Mouse (Mus musculus) stomach, embryonic 16.5 days (tissue): ENCODE data around the gene Ltc4s. TPM values are rescaled to one million over a fixed set of nuclear protein-coding genes. Genes with fewer than 3 reads are reported as not detected.

Experiments used
- ATAC-seq: fragments of 200-750 bp; cut with Nextera tagmentation; 2 replicates; pipeline ENCODE4 v1.8.0; 2017; ENCODE audit warnings: moderate number of reproducible peaks, moderate TSS enrichment; ENCODE audit not compliant: insufficient read depth, low FRiP score
- H3K27ac ChIP-seq: fragments of 300-500 bp; sonication (generic); 2 replicates; pipeline ENCODE4 v1.5.1; 2014; ENCODE audit warnings: low read length
- H3K27me3 ChIP-seq: fragments of 300-500 bp; sonication (generic); 2 replicates; pipeline ENCODE4 v1.6.1; 2014; ENCODE audit warnings: low read length, control low read depth, mixed read lengths; ENCODE audit not compliant: control insufficient read depth, insufficient read depth
- H3K36me3 ChIP-seq: fragments of 300-500 bp; sonication (generic); 2 replicates; pipeline ENCODE4 v1.6.1; 2014; ENCODE audit warnings: low read length; ENCODE audit not compliant: control insufficient read depth, insufficient read depth
- H3K4me1 ChIP-seq: fragments of 300-500 bp; sonication (generic); 2 replicates; pipeline ENCODE4 v1.6.1; 2014; ENCODE audit warnings: low read length, control low read depth, mixed read lengths; ENCODE audit not compliant: control insufficient read depth, insufficient read depth
- H3K4me2 ChIP-seq: fragments of 300-500 bp; sonication (generic); 2 replicates; pipeline ENCODE4 v1.6.1; 2014; ENCODE audit warnings: low read depth, low read length, mixed read lengths
- H3K4me3 ChIP-seq: fragments of 300-500 bp; sonication (generic); replicated peaks from 2 replicates; pipeline ENCODE4 v1.5.1; 2014; ENCODE audit warnings: mild to moderate bottlenecking, low read length
- H3K9ac ChIP-seq: fragments of 300-500 bp; sonication (generic); 2 replicates; pipeline ENCODE4 v1.6.1; 2014; ENCODE audit warnings: low read length
- H3K9me3 ChIP-seq: fragments of 300-500 bp; sonication (generic); replicated peaks from 2 replicates; pipeline ENCODE4 v1.6.1; 2016; ENCODE audit warnings: low read length, control low read depth; ENCODE audit not compliant: control insufficient read depth
- WGBS: fragments of 180-500 bp; shearing (Covaris S2); extraction: QIAGEN DNeasy Blood & Tissue Kit; methylation state at CpG from one replicate; pipeline ENCODE4 v1.1.7; 2014; 5-methylcytosine and 5-hydroxymethylcytosine counted together
- polyA plus RNA-seq: library from polyadenylated mRNA; unstranded; fragments of >200 nt; fragmentation: Nextera tagmentation; extraction: Ambion mirVana; gene quantifications from 2 replicates; pipeline ENCODE4 v1.2.1, GENCODE M21; 2015

Gene Ltc4s
- polyA plus RNA-seq, 1 experiment from 2014 or later: 3.5 TPM

DNA sequence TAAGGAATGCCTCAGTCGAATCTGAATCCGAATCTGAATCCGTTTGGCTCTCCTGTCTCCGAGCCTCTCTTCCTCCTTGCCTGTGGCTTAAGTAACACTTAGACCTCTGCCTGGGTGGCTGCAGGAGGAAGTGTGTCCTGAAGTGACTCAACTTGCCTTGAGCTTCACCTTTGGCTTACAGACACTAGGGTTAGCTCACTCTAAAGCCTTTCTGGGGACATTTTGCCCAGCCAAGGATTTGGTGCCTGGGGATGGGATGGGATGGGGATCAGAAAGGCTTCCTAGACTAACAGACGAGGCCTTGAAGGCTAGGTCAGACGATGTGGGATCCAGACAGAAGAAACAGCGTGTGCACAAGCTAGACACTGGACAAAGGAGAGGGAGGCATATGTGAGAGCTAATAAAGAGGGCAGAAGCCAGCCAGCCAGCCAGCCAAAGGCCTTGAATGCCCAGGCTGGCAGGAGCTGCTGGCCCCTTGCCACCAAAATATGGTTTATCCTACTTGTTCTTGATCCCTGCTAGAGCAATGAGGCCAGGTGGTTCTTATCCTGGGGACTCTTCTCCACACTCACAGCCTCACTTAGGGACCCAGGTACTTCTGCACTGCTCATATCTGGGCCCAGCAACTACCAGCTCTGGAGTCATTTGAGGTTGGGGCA, 9.0 kb downstream of the Ltc4s start:
- H3K27ac ChIP-seq: no peak overlapping the region
- peaks cover 13% of the 10 kb centered on the region; the same call in 1 of the 2 replicates for H3K36me3 ChIP-seq
- H3K9me3 ChIP-seq: no peaks in the 10 kb centered on the region
- WGBS: 59% methylated on average over 7 of the region's 7 CpGs
- no peak for ATAC-seq
- H3K9ac ChIP-seq: no peak overlapping the region
- no peaks in the 10 kb centered on the region for H3K27me3 ChIP-seq
- no peak overlapping the region for H3K4me2 ChIP-seq
- H3K4me3 ChIP-seq: no peak overlapping the region
- peaks cover 41% of the 10 kb centered on the region for H3K4me1 ChIP-seq

DNA sequence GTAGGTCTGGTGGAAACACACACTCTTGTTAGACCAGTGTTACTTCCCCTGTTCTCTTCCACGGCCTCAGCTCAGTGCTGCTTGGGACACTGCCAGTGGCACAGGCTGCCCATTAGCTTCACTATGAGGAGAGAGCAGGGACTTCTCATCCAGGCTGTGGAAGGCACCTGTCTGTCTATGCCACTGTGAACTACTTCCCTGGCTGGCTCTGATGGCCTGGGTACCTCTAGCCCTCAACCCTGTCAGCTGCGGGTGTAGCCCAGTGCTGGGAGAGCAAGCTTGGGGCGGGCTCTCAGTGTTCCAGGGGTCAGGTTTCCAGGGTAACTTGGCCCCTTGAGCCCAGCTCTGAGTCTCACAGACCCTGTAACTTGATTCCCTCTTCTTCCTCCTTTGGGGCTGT, 9.6 kb downstream of the Ltc4s start:
- Histone ChIP-seq H3K4me1 (peaks cover 46% of the 10 kb centered on the region), H3K9ac (peak overlapping the region; percentile 46; the same call in 1 of the 2 replicates), H3K27me3 (no peaks in the 10 kb centered on the region), H3K36me3 (peaks cover 11% of the 10 kb centered on the region; the same call in 1 of the 2 replicates), H3K27ac (no peak overlapping the region), H3K9me3 (no peaks in the 10 kb centered on the region), H3K4me3 (no peak overlapping the region), H3K4me2 (no peak overlapping the region)
- no peak for ATAC-seq
- WGBS: 43% methylated on average over 3 of the region's 3 CpGs

GRCm38 (mm10) chr11:50227736-50228135, 10.7 kb downstream of the Ltc4s start:
- peaks cover 47% of the 10 kb centered on the region for H3K4me1 ChIP-seq
- 76% methylated on average over 4 of the region's 4 CpGs for WGBS
- no peak overlapping the region for H3K27ac ChIP-seq
- H3K4me3 ChIP-seq: no peak overlapping the region
- H3K9ac ChIP-seq: no peak overlapping the region
- no peaks in the 10 kb centered on the region for H3K27me3 ChIP-seq
- H3K4me2 ChIP-seq: no peak overlapping the region
- peaks cover 1% of the 10 kb centered on the region; the same call in 1 of the 2 replicates for H3K36me3 ChIP-seq
- H3K9me3 ChIP-seq: no peaks in the 10 kb centered on the region
- ATAC-seq: no peak

- 65% methylated on average over 3 of the region's 3 CpGs for WGBS
- Histone ChIP-seq H3K4me1 (peaks cover 47% of the 10 kb centered on the region), H3K27me3 (no peaks in the 10 kb centered on the region), H3K9me3 (no peaks in the 10 kb centered on the region), H3K36me3 (no peaks in the 10 kb centered on the region), H3K4me2 (0 out of 2 replicates have a peak overlapping the region, but pooled peaks have one; percentile 92), H3K9ac (0 out of 2 replicates have a peak overlapping the region, but pooled peaks have one; percentile 99), H3K27ac (no peak overlapping the region), H3K4me3 (no peak overlapping the region)
- no peak for ATAC-seq
Measured at GRCm38 (mm10) chr11:50227226-50227625, 11.2 kb downstream of the Ltc4s start.

DNA sequence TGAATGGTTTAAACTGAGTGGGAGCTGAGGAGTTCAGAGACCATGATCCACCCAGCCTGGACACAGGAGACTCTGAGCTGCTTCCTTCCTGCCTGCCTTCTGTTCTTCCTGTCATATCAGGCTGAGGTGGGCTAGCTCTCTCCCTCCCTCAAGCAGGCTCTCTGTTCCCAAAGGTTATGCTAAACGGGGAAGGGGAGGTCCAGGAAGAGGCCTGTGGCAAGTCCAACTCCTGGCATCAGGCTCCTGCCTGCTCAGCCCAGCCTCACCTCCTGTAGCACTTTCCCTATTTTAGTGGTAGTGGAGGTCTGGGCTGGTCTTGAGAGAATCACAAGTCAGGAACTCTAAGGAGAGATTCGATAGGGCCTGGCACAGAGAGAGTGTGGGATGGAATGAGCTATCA, 12.0 kb downstream of the Ltc4s start:
- H3K9ac ChIP-seq: peak overlapping the region; percentile 99
- H3K9me3 ChIP-seq: no peaks in the 10 kb centered on the region
- H3K4me3 ChIP-seq: peak overlapping the region; percentile 85
- H3K4me2 ChIP-seq: peak overlapping the region; percentile 92
- no peaks in the 10 kb centered on the region for H3K36me3 ChIP-seq
- 37% methylated on average over 2 of the region's 2 CpGs for WGBS
- no peaks in the 10 kb centered on the region for H3K27me3 ChIP-seq
- H3K27ac ChIP-seq: peak overlapping the region; percentile 88; the same call in 1 of the 2 replicates
- peaks cover 47% of the 10 kb centered on the region for H3K4me1 ChIP-seq
- ATAC-seq: no peak

DNA sequence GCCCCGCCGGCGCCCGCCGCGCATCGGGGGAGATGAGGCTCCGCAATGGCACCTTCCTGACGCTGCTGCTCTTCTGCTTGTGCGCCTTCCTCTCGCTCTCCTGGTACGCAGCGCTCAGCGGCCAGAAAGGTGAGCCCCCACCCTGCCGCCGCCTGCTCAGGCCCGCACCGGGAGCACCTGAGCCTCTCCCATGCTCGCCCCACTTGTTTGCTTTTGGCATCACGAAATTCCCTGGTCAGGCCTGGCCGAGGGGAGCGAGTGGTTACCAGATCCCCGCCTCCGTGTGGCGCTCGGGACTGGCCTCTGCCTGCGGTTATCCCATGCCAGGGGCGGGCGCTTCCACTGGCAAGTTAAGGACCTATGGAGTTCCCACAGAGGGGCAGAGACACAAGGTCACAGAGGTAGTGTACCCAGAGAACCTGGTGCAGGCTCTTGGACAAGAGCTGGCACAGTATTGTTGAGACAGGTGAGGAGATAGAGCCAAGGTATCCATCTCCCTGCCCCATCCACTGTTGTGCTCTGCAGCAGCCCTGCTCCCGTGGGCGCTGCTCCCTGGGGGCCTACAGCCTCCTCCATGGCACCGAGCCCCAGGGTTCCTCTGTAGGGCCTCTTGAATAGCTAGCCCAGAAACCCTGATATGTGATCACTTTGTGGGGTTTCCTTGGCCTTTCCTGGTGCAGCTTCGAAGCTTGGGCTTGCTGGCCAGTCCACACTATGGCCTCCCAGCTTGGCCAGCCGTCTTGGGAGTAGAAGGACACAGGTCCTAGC, 12.6 kb downstream of the Ltc4s start:
- Histone ChIP-seq H3K27me3 (no peaks in the 10 kb centered on the region), H3K4me3 (peak overlapping the region; percentile 85), H3K36me3 (no peaks in the 10 kb centered on the region), H3K9me3 (no peaks in the 10 kb centered on the region), H3K27ac (peak overlapping the region; percentile 88), H3K9ac (peak overlapping the region; percentile 99), H3K4me1 (peaks cover 45% of the 10 kb centered on the region), H3K4me2 (peak overlapping the region; percentile 92)
- WGBS: 3% methylated on average over 30 of the region's 34 CpGs
- peak; percentile 8 for ATAC-seq

DNA sequence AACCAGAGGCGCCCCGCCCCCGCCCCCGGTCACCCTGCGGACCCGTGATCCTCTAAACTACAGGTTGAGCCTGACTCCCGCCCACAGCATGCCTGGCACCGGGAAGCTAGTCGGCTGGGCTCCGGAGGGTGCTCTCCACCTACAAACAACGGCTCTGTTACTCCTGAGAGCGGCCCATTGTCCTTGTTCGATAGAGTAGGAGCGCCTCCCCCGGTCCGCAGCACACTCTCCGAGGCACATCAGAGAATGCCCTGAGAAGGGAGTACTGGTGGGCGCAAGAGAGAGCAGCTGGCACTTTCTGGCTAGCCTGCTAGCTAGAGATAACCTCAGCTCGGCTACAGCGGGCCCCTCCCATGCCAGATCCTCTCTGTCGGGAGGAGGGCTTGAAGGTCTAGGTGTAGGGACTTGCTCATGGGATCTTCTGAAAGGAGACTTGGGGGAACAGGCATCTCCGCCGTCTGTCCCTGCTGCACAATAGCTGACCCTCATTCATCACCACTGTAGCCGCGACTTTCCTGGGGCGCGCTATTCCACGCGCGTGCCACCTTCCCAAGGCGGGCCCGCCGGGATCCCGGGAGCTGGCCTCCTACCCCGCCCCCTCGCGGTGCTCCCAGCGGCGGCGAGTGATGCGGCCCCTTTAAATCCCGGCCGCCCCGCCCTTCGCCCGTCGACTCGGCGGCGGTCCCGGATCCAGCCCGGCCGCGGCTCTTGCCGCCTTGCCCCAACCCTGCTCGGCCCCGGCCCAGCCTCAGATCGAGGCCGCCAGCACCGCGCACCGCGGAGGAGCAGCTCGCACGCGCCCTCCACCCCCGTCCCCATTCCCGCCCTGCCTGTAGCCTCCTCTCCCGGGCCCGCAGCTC, 13.5 kb downstream of the Ltc4s start:
- H3K4me2 ChIP-seq: peak overlapping the region; percentile 92
- peak overlapping the region; percentile 85 for H3K4me3 ChIP-seq
- no peaks in the 10 kb centered on the region for H3K27me3 ChIP-seq
- peak overlapping the region; percentile 88 for H3K27ac ChIP-seq
- peak overlapping the region; percentile 99 for H3K9ac ChIP-seq
- WGBS: under 1% methylated on average over 67 of the region's 70 CpGs
- H3K9me3 ChIP-seq: no peaks in the 10 kb centered on the region
- no peaks in the 10 kb centered on the region for H3K36me3 ChIP-seq
- ATAC-seq: peak; percentile 89
- H3K4me1 ChIP-seq: peaks cover 38% of the 10 kb centered on the region

GRCm38 (mm10) chr11:50223783-50224662, 14.4 kb downstream of the Ltc4s start:
- no peaks in the 10 kb centered on the region for H3K36me3 ChIP-seq
- H3K27ac ChIP-seq: peak overlapping the region; percentile 88
- H3K9me3 ChIP-seq: no peaks in the 10 kb centered on the region
- no peak for ATAC-seq
- peak overlapping the region; percentile 92 for H3K4me2 ChIP-seq
- H3K4me3 ChIP-seq: peak overlapping the region; percentile 85
- H3K27me3 ChIP-seq: no peaks in the 10 kb centered on the region
- H3K9ac ChIP-seq: peak overlapping the region; percentile 99
- 9% methylated on average over 17 of the region's 17 CpGs for WGBS
- peaks cover 33% of the 10 kb centered on the region for H3K4me1 ChIP-seq
